Mouse (Mus musculus): ENCODE measurements around the gene Awat2. TPM values are rescaled to one million over a fixed set of nuclear protein-coding genes. Genes with fewer than 3 reads are reported as not detected.

Gene Awat2
- under 1 TPM; 0.47 to 0.60 TPM for polyA plus RNA-seq (2012; fragmentation: generic; extraction: Trizol)

GRCm38 (mm10) chrX:100442617-100443016, at the start of gene Awat2:
Gene Awat2 (minus strand): TSS chrX:100442717.

GRCm38 (mm10) chrX:100428693-100429092, 13.8 kb downstream of the Awat2 start, which contains the start of gene Otud6a:
Gene Otud6a (plus strand): TSS chrX:100429013.

Other genes with a start within 250 kb of the Awat2 start
- gene Otud6a, start 13.7 kb downstream of the Awat2 start, polyA plus RNA-seq (2012; fragmentation: generic; extraction: Trizol), result not detected
- 10 to 100 TPM; 13.2 to 67.3 TPM for gene Igbp1, start 51.6 kb upstream of the Awat2 start, polyA plus RNA-seq (2012; fragmentation: generic; extraction: Trizol)
- not detected for gene Dgat2l6, start 82.1 kb upstream of the Awat2 start, polyA plus RNA-seq (2012; fragmentation: generic; extraction: Trizol)
- gene Awat1, start 129.5 kb upstream of the Awat2 start, polyA plus RNA-seq (2012; fragmentation: generic; extraction: Trizol), result not detected
- not detected for gene P2ry4, start 152.2 kb upstream of the Awat2 start, polyA plus RNA-seq (2012; fragmentation: generic; extraction: Trizol)
- not detected for gene Arr3, start 162.8 kb upstream of the Awat2 start, polyA plus RNA-seq (2012; fragmentation: generic; extraction: Trizol)
- 10 to 100 TPM in 1 of 2 experiments, 1 to 10 TPM in 1; 1.8 to 16.5 TPM for gene Kif4, start 183.0 kb upstream of the Awat2 start, polyA plus RNA-seq (2012; fragmentation: generic; extraction: Trizol)
- gene Pdzd11, start 183.9 kb upstream of the Awat2 start, polyA plus RNA-seq (2012; fragmentation: generic; extraction: Trizol), result 10 to 100 TPM; 52.5 to 70.1 TPM

Measured in C3H10T1/2 (cell line).